Mouse (Mus musculus): Measurements from ENCODE around the gene Sowahb.

DNA sequence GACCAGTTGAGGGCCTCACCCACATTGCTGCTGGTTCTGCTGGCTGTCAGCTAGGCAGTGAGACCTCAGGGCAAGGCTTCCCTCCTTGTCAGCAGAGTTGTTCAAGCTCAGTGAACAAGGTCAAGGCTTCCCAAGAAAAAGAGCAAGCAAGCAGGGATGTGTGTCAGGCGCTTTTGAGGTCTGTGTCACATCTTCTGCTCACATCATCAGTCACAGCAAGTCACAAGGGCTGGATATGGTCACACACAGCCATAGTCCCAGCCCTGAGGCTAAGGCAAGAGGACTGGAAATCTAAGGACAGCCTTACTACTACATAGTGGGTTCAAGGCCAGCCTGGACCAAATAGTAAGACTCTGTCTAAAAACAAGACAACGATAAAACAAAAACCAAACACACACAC lies 50.0 kb downstream of the Sowahb start:
- no peak for TF ChIP-seq POLR2A (IDR thresholded peaks at IDR 0.05; ENCODE audit: low read depth, low read length)
- no peak for TF ChIP-seq CTCF (IDR thresholded peaks at IDR 0.05; ENCODE audit: borderline replicate concordance, insufficient read depth, low read length)
